In the genomic region with DNA sequence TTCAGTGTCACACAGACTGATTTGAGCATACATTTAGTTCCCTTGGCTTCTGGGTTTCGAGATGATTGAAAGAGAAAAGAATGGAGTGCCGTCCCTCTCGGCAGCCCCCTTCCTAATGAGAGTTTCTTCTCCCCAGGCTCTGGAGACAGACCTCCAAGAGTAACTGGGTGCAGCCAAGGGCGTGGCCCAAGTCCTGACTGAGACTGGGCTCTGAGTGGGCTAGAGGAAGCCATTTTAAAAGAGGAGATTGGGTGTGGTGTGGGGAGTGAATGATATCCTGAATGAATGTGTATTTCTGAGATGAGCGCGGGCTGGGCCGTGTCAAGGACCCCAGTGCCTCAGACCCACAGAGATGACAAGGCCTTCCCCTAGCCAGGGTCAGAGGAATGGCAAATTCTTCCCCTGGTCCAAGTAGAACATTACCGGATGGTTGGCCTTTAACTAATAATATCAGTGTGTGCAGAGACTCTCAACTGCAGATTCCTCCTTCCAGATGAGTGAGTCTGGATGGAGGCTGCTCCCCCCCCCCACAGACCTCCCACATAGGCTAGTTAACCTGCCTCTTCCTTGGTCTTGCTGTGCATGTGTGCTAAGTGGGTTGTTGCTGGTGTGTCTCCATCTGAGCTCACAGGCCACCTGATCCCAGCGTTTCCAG, we compare ENCODE assay signal across 17 mouse cellular contexts. TPM values are rescaled to one million over a fixed set of nuclear protein-coding genes. Genes with fewer than 3 reads are reported as not detected.
DNase-seq lines count a peak whose midpoint lies in the region; ATAC-seq and TF ChIP-seq lines count a peak whose summit lies in the region.
"Had no signal": no experiment of that assay in that cellular context is flagged by ENCODE, and none has a peak within 500 bp of the region (broad histone marks: within the 10 kb centered on the region; RNA-seq: fewer than 3 reads in every experiment).

No protein-coding gene starts in this region.

- H3K27me3 ChIP-seq in myocyte (ENCODE audit: control insufficient read depth, insufficient read depth, insufficient read length): no peaks in the 10 kb centered on the region
- H3K27me3 ChIP-seq in intestine, embryonic 16.5 days (replicated peaks; ENCODE audit: control insufficient read depth, insufficient read depth, low read length): no peaks in the 10 kb centered on the region
- H3K27me3 ChIP-seq: embryonic facial prominence, embryonic 13.5 days; forebrain, embryonic 13.5 days; midbrain, embryonic 12.5 days had no signal

- no peaks in the 10 kb centered on the region for H3K4me1 ChIP-seq in intestine, embryonic 16.5 days (ENCODE audit: control insufficient read depth, insufficient read depth, low read length)
- H3K4me1 ChIP-seq: forebrain, embryonic 13.5 days; midbrain, embryonic 12.5 days had no signal

- no peak for TF ChIP-seq POLR2A in myocyte (IDR thresholded peaks at IDR 0.05; ENCODE audit: insufficient read length, low read depth)

- peak overlapping the region; percentile 67 for H3K27ac ChIP-seq in layer of hippocampus, adult 2 months
- H3K27ac ChIP-seq in intestine, embryonic 16.5 days (ENCODE audit: low read length): no peak overlapping the region
- H3K27ac ChIP-seq: embryonic facial prominence, embryonic 13.5 days; forebrain, embryonic 13.5 days; heart, embryonic 10.5 days; midbrain, embryonic 12.5 days had no signal

- no peak for TF ChIP-seq CTCF in layer of hippocampus, adult 2 months (conservative IDR thresholded peaks at IDR 0.05)

- peak overlapping the region; percentile 18 for H3K4me2 ChIP-seq in myocyte (ENCODE audit: low read depth)
- H3K4me2 ChIP-seq in intestine, embryonic 16.5 days (ENCODE audit: low read depth, low read length): no peak overlapping the region
- H3K4me2 ChIP-seq: embryonic facial prominence, embryonic 13.5 days; forebrain, embryonic 13.5 days; midbrain, embryonic 12.5 days had no signal

- H3K36me3 ChIP-seq in myocyte (ENCODE audit: control insufficient read depth, insufficient read depth): no peaks in the 10 kb centered on the region
- H3K36me3 ChIP-seq in intestine, embryonic 16.5 days (ENCODE audit: control insufficient read depth, insufficient read depth, low read length): no peaks in the 10 kb centered on the region
- H3K36me3 ChIP-seq: embryonic facial prominence, embryonic 13.5 days; heart, embryonic 10.5 days; midbrain, embryonic 12.5 days had no signal

- no peak for DNase-seq in layer of hippocampus, adult 2 months (ENCODE audit: low spot score in 2 of 2)
- DNase-seq in layer of hippocampus, postnatal 10 days (ENCODE audit: low spot score in 2 of 2): no peak
- peak; percentile 35 to 53 for DNase-seq in kidney, postnatal 25 days
- no peak for DNase-seq in heart, postnatal 25 days (ENCODE audit: low spot score)
- no peak for DNase-seq in cerebellum, postnatal 4 days (ENCODE audit: low spot score in 2 of 2)
- DNase-seq: cerebellum, adult 11-12 months; heart, postnatal 36 days; lung, adult 18-20 months; lung, postnatal 4 days; thymus, postnatal 36 days had no signal

- H3K9ac ChIP-seq in intestine, embryonic 16.5 days (ENCODE audit: low read depth, low read length): no peak overlapping the region
- H3K9ac ChIP-seq: embryonic facial prominence, embryonic 13.5 days; forebrain, embryonic 13.5 days; midbrain, embryonic 12.5 days had no signal

- WGBS in intestine, embryonic 16.5 days: 76% methylated on average over 9 of the region's 9 CpGs

- 0 out of 2 replicates have a peak, but pooled peaks have one; percentile 57 for ATAC-seq in erythroid progenitor cell, adult 5-6 weeks (replicated peaks; ENCODE audit: low FRiP score, poor library complexity, severe bottlenecking)
- no peak for ATAC-seq in intestine, embryonic 16.5 days
- ATAC-seq: forebrain, embryonic 13.5 days had no signal

- intact Hi-C loops in heart, postnatal 25 days (cut with DNase I): no loop called here

- H3K4me3 ChIP-seq in layer of hippocampus, adult 2 months: no peak overlapping the region
- H3K4me3 ChIP-seq in myocyte: no peak overlapping the region
- H3K4me3 ChIP-seq in intestine, embryonic 16.5 days (ENCODE audit: low read length): no peak overlapping the region
- H3K4me3 ChIP-seq: embryonic facial prominence, embryonic 13.5 days; forebrain, embryonic 13.5 days; heart, embryonic 10.5 days; midbrain, embryonic 12.5 days had no signal

- no peaks in the 10 kb centered on the region for H3K79me2 ChIP-seq in myocyte (ENCODE audit: control insufficient read depth, insufficient read depth)

- H3K9me3 ChIP-seq in intestine, embryonic 16.5 days (ENCODE audit: control insufficient read depth, low read length): no peaks in the 10 kb centered on the region
- H3K9me3 ChIP-seq: embryonic facial prominence, embryonic 13.5 days; forebrain, embryonic 13.5 days; heart, embryonic 10.5 days; midbrain, embryonic 12.5 days had no signal

- H3ac ChIP-seq in myocyte (ENCODE audit: control insufficient read depth, insufficient read length): no peak overlapping the region

TF ChIP-seq in myocyte, 11 proteins besides CTCF, POLR2A, EP300 and RAD21:
- no peak for TF ChIP-seq MAX (IDR thresholded peaks at IDR 0.05; ENCODE audit: low read depth)
- TF ChIP-seq SRF (IDR thresholded peaks at IDR 0.05; ENCODE audit: control insufficient read depth, insufficient read length, low read depth): no peak
- TF ChIP-seq TCF3 (IDR thresholded peaks at IDR 0.05; ENCODE audit: insufficient read length, low read depth): no peak
- no peak for TF ChIP-seq MYOD1 (IDR thresholded peaks at IDR 0.05; ENCODE audit: control insufficient read depth in 1 of 3, insufficient read length in 2 of 3, low read depth in 2 of 3)
- TF ChIP-seq POLR2AphosphoS2 (IDR thresholded peaks at IDR 0.05; ENCODE audit: insufficient read length, low read depth): no peak
- no peak for TF ChIP-seq TCF12 (IDR thresholded peaks at IDR 0.05; ENCODE audit: insufficient read depth, poor library complexity, severe bottlenecking)

RNA-seq across cellular contexts. Expression of a gene that starts 13.4 kb away (rescaled TPM):
- total RNA-seq in layer of hippocampus, adult 2 months (2021): 100 to 1,000 TPM in 1 of 2 experiments, 10 to 100 TPM in 1; 97.1 to 101 TPM
- 10 to 100 TPM; 85.7 to 92.4 TPM for total RNA-seq in layer of hippocampus, postnatal 10 days (2021)
- total RNA-seq in erythroid progenitor cell, adult 5-6 weeks (2015; ENCODE audit: low replicate concordance): 3.4 and 4.7 TPM in 2 replicates
- 0.61 and 3.1 TPM in 2 replicates for total RNA-seq in erythroid progenitor cell, adult 5-6 weeks (2017; ENCODE audit: low replicate concordance)
- polyA plus RNA-seq in myocyte (2012; fragmentation: generic; extraction: Trizol): 115 TPM
- total RNA-seq in heart, postnatal 25 days (2021): 100 to 1,000 TPM; 115 to 121 TPM
- 46.9 and 54.8 TPM in 2 replicates for polyA plus RNA-seq in intestine, embryonic 16.5 days (2015; fragmentation: Nextera tagmentation; extraction: Ambion mirVana)

Comparison
In these comparisons a context has a peak if more than half of its experiments do, and no peak if none do; other contexts are left out.
1. DNase-seq: peak in kidney, postnatal 25 days (2 of 2); none in layer of hippocampus, adult 2 months (0 of 2), layer of hippocampus, postnatal 10 days (0 of 2), heart, postnatal 25 days (single experiment) and cerebellum, postnatal 4 days (0 of 2).
2. RNA of a gene that starts 13.4 kb away (total RNA-seq): 115 to 121 TPM in heart, postnatal 25 days, 97.1 to 101 TPM in layer of hippocampus, adult 2 months and 85.7 to 92.4 TPM in layer of hippocampus, postnatal 10 days; 0.61 to 4.7 TPM in erythroid progenitor cell, adult 5-6 weeks; every median in the first group is over 10 times any median in the second.